Mouse (Mus musculus) stomach, postnatal 0 days (tissue): ENCODE measurements around the gene Vill.

ENCODE experiments used
- CTCF ChIP-seq: IDR thresholded peaks from 2 replicates; pipeline ENCODE4 v1.5.1; 2016; ENCODE audit warnings: antibody characterized with exemption, low read depth, mild to moderate bottlenecking, moderate library complexity
- EP300 ChIP-seq: optimal IDR thresholded peaks from 2 replicates; pipeline ENCODE3; 2016; ENCODE audit warnings: antibody characterized with exemption

- TF ChIP-seq CTCF (no peak), EP300 (no peak)
These were observed 18.5 kb upstream of the Vill start for GRCm38 (mm10) chr9:119034069-119034468.
